Mouse (Mus musculus) MEL (cell line): Measurements from ENCODE around the gene Cerk. TPM values are rescaled to one million over a fixed set of nuclear protein-coding genes. Genes with fewer than 3 reads are reported as not detected.

ENCODE experiments used
- DNase-seq: peaks from one replicate; pipeline ENCODE4 v3.0.0; 2011; ENCODE audit warnings: low read depth, low spot score
- H3K27ac ChIP-seq: 2 replicates; pipeline ENCODE4 v1.5.1; 2012; ENCODE audit warnings: low read depth, mild to moderate bottlenecking, control low read depth, low read length, moderate library complexity; ENCODE audit not compliant: control insufficient read depth
- H3K27me3 ChIP-seq, 2 experiments: fragments of 150-350 bp in 1 of 2; sonication (generic) in 1 of 2; 2 replicates each; pipeline ENCODE4 v1.6.1; 2012; ENCODE audit warnings: low read length in 2 of 2, mild to moderate bottlenecking in 2 of 2, improper control_type of control experiment in 1 of 2, moderate library complexity in 1 of 2; ENCODE audit not compliant: insufficient read depth in 2 of 2, control insufficient read depth in 1 of 2
- H3K36me3 ChIP-seq, 2 experiments: 2 replicates each; pipeline ENCODE4 v1.6.1; 2012 to 2014; ENCODE audit warnings: low read length in 2 of 2, improper control_type of control experiment in 1 of 2, inconsistent platforms in 1 of 2, mild to moderate bottlenecking in 1 of 2; ENCODE audit not compliant: insufficient read depth in 2 of 2, control insufficient read depth in 1 of 2
- H3K4me1 ChIP-seq, 2 experiments: fragments of 150-350 bp in 1 of 2; sonication (generic) in 1 of 2; 2 replicates each; pipeline ENCODE4 v1.6.1; 2012; ENCODE audit warnings: low read length in 2 of 2, improper control_type of control experiment in 1 of 2, mild to moderate bottlenecking in 1 of 2; ENCODE audit not compliant: insufficient read depth in 2 of 2, control insufficient read depth in 1 of 2
- H3K4me3 ChIP-seq, 2 experiments: fragments of 150-350 bp in 1 of 2; sonication (generic) in 1 of 2; 2 replicates each; pipeline ENCODE4 v1.5.1; 2012; ENCODE audit warnings: low read depth in 2 of 2, low read length in 2 of 2, mild to moderate bottlenecking in 2 of 2, moderate library complexity in 2 of 2, control low read depth in 1 of 2, improper control_type of control experiment in 1 of 2; ENCODE audit not compliant: control insufficient read depth in 1 of 2, insufficient read depth in 1 of 2
- H3K79me2 ChIP-seq: 2 replicates; pipeline ENCODE4 v1.6.1; 2012; ENCODE audit warnings: mild to moderate bottlenecking, low read length, moderate library complexity; ENCODE audit not compliant: control insufficient read depth, poor library complexity, insufficient read depth
- H3K9ac ChIP-seq: 2 replicates; pipeline ENCODE4 v1.6.1; 2012; ENCODE audit warnings: low read depth, mild to moderate bottlenecking, control low read depth, low read length, moderate library complexity; ENCODE audit not compliant: control insufficient read depth, poor library complexity, severe bottlenecking
- H3K9me3 ChIP-seq: fragments of 150-350 bp; sonication (generic); replicated peaks from 2 replicates; pipeline ENCODE4 v1.6.1; 2012; ENCODE audit warnings: mild to moderate bottlenecking, low read length, improper control_type of control experiment, moderate library complexity; ENCODE audit not compliant: insufficient read depth
- CHD1 ChIP-seq: IDR thresholded peaks from 2 replicates; pipeline ENCODE4 v1.6.1; 2012; ENCODE audit warnings: low read depth, mild to moderate bottlenecking, inconsistent platforms, low read length, improper control_type of control experiment
- CTCF ChIP-seq, 3 experiments: IDR thresholded peaks in 2 of 3; conservative IDR thresholded peaks in 1 of 3; 2 replicates each; pipeline ENCODE4 v1.5.1; 2011 to 2012; ENCODE audit warnings: low read length in 3 of 3, low read depth in 2 of 3, mild to moderate bottlenecking in 2 of 3, improper control_type of control experiment in 1 of 3, inconsistent platforms in 1 of 3, mixed read lengths in 1 of 3, moderate library complexity in 1 of 3; ENCODE audit not compliant: control insufficient read depth in 1 of 3, insufficient read depth in 1 of 3, poor library complexity in 1 of 3, severe bottlenecking in 1 of 3
- GATA1 ChIP-seq: IDR thresholded peaks from 2 replicates; pipeline ENCODE4 v1.6.1; 2011; ENCODE audit warnings: low read depth, low read length, improper control_type of control experiment
- KAT2A ChIP-seq: conservative IDR thresholded peaks from 2 replicates; pipeline ENCODE4 v1.6.1; 2012; ENCODE audit warnings: low read depth, low read length, improper control_type of control experiment, inconsistent platforms
- MAX ChIP-seq: IDR thresholded peaks from 2 replicates; pipeline ENCODE4 v1.6.1; 2011; ENCODE audit warnings: low read length, improper control_type of control experiment
- MEF2A ChIP-seq: IDR thresholded peaks from 2 replicates; pipeline ENCODE4 v1.6.1; 2014; ENCODE audit warnings: low read depth, mild to moderate bottlenecking, inconsistent platforms, low read length, improper control_type of control experiment; ENCODE audit not compliant: poor library complexity, insufficient replicate concordance, severe bottlenecking; ENCODE audit errors: extremely low read depth
- MXI1 ChIP-seq: IDR thresholded peaks from 2 replicates; pipeline ENCODE4 v1.6.1; 2011; ENCODE audit warnings: mild to moderate bottlenecking, low read depth, low read length, improper control_type of control experiment
- RCOR1 ChIP-seq: IDR thresholded peaks from 2 replicates; pipeline ENCODE4 v1.6.1; 2012; ENCODE audit warnings: low read depth, mild to moderate bottlenecking, inconsistent platforms, low read length, improper control_type of control experiment
- SMC3 ChIP-seq: IDR thresholded peaks from 2 replicates; pipeline ENCODE4 v1.6.1; 2011; ENCODE audit warnings: low read depth, low read length, improper control_type of control experiment
- TAL1 ChIP-seq: IDR thresholded peaks from 2 replicates; pipeline ENCODE4 v1.6.1; 2012; ENCODE audit warnings: mild to moderate bottlenecking, inconsistent platforms, low read length, moderate library complexity, mixed read lengths
- TBP ChIP-seq: IDR thresholded peaks from 2 replicates; pipeline ENCODE4 v1.8.0; 2011; ENCODE audit warnings: low read depth, low read length, improper control_type of control experiment
- UBTF ChIP-seq: IDR thresholded peaks from 2 replicates; pipeline ENCODE4 v1.6.1; 2012; ENCODE audit warnings: low read depth, mild to moderate bottlenecking, inconsistent platforms, low read length, improper control_type of control experiment, moderate library complexity, borderline replicate concordance; ENCODE audit not compliant: insufficient read depth
- USF1 ChIP-seq: IDR thresholded peaks from 2 replicates; pipeline ENCODE4 v1.6.1; 2014; ENCODE audit warnings: low read depth, mild to moderate bottlenecking, inconsistent platforms, low read length, improper control_type of control experiment, moderate library complexity
- USF2 ChIP-seq, 2 experiments: IDR thresholded peaks; 2 replicates each; pipeline ENCODE4 v1.6.1; 2011 to 2012; ENCODE audit warnings: improper control_type of control experiment in 2 of 2, low read length in 2 of 2, borderline replicate concordance in 1 of 2, inconsistent platforms in 1 of 2, low read depth in 1 of 2, mild to moderate bottlenecking in 1 of 2; ENCODE audit not compliant: insufficient read depth in 1 of 2
- ZKSCAN1 ChIP-seq: IDR thresholded peaks from 2 replicates; pipeline ENCODE4 v1.6.1; 2012; ENCODE audit warnings: low read depth, mild to moderate bottlenecking, inconsistent platforms, low read length, improper control_type of control experiment, moderate library complexity
- polyA plus RNA-seq, 2 experiments: library from polyadenylated mRNA; stranded (reverse) in 1 of 2; unstranded in 1 of 2; fragments of >175 nt in 1 of 2; fragments of >200 nt in 1 of 2; gene quantifications; 2 replicates each; pipeline versions ENCODE4 v1.2.1 to v1.2.4; 2012; ENCODE audit warnings: low replicate concordance in 2 of 2, low read depth in 1 of 2; ENCODE audit not compliant: insufficient read length in 2 of 2, insufficient read depth in 1 of 2, missing spikeins in 1 of 2
- total RNA-seq: library from RNA; depleted of rRNA; stranded (reverse); fragments of 300-350 nt; gene quantifications from 2 replicates; pipeline ENCODE4 v1.2.3, GENCODE M21; 2012

Gene Cerk
- total and polyA plus RNA-seq, 3 experiments, result 4.1 to 9.5 TPM; not detected in 1

GRCm38 (mm10) chr15:86228186-86228585 lies 42.2 kb upstream of the Cerk start:
- Histone ChIP-seq H3K4me1 (peaks cover 4 to 9% of the 10 kb centered on the region in 2 experiments), H3K36me3 (no peaks in the 10 kb centered on the region; a peak in 1 of 4 replicates), H3K27me3 (no peaks in the 10 kb centered on the region)

GRCm38 (mm10) chr15:86226968-86227367 lies 41.0 kb upstream of the Cerk start:
- H3K79me2 ChIP-seq, result no peaks in the 10 kb centered on the region
- H3K27ac ChIP-seq, result no peak overlapping the region
- no peak for DNase-seq
- H3K36me3 ChIP-seq, result no peaks in the 10 kb centered on the region; a peak in 1 of 4 replicates
- peaks cover 4 to 9% of the 10 kb centered on the region in 2 experiments for H3K4me1 ChIP-seq
- no peaks in the 10 kb centered on the region for H3K9me3 ChIP-seq
- no peak overlapping the region for H3K4me3 ChIP-seq
- TF ChIP-seq TAL1 (no peak), USF1 (no peak), MXI1 (no peak), ZKSCAN1 (no peak), CHD1 (no peak), KAT2A (no peak), MAX (no peak), SMC3 (no peak), RCOR1 (no peak), GATA1 (no peak)
- no peaks in the 10 kb centered on the region for H3K27me3 ChIP-seq
- H3K9ac ChIP-seq, result no peak overlapping the region

More at GRCm38 (mm10) chr15:86228186-86228585, 42.2 kb upstream of the Cerk start:
- no peak overlapping the region for H3K27ac ChIP-seq
- no peak overlapping the region for H3K4me3 ChIP-seq
- H3K9ac ChIP-seq, result no peak overlapping the region
- TF ChIP-seq SMC3, result peak; percentile 38
- peak; percentile 16 to 50 (median 37); a peak in 5 of 6 replicates for TF ChIP-seq CTCF (IDR thresholded peaks at IDR 0.05 in 2 of 3, conservative IDR thresholded peaks at IDR 0.05 in 1 of 3; ENCODE audit: control insufficient read depth in 1 of 3, insufficient read depth in 1 of 3, low read depth in 2 of 3, low read length in 3 of 3, poor library complexity in 1 of 3, severe bottlenecking in 1 of 3)
- no peak for TF ChIP-seq MXI1
- no peak for TF ChIP-seq MEF2A
- H3K79me2 ChIP-seq, result no peaks in the 10 kb centered on the region
- H3K9me3 ChIP-seq, result no peaks in the 10 kb centered on the region
- peak; percentile 49 for DNase-seq

- Histone ChIP-seq H3K4me1 (peaks cover 4 to 9% of the 10 kb centered on the region in 2 experiments), H3K36me3 (no peaks in the 10 kb centered on the region; a peak in 1 of 4 replicates), H3K9ac (no peak overlapping the region), H3K27ac (no peak overlapping the region), H3K79me2 (no peaks in the 10 kb centered on the region), H3K9me3 (no peaks in the 10 kb centered on the region), H3K4me3 (no peak overlapping the region), H3K27me3 (no peaks in the 10 kb centered on the region)
- no peak for DNase-seq
- TF ChIP-seq CTCF (IDR thresholded peaks at IDR 0.05 in 2 of 3, conservative IDR thresholded peaks at IDR 0.05 in 1 of 3; ENCODE audit: control insufficient read depth in 1 of 3, insufficient read depth in 1 of 3, low read depth in 2 of 3, low read length in 3 of 3, poor library complexity in 1 of 3, severe bottlenecking in 1 of 3), result no peak
- no peak for TF ChIP-seq TBP
- TF ChIP-seq UBTF, result no peak
- no peak for TF ChIP-seq MEF2A
- TF ChIP-seq USF2 (IDR thresholded peaks at IDR 0.05; ENCODE audit: borderline replicate concordance in 1 of 2, insufficient read depth in 1 of 2, low read depth in 1 of 2, low read length in 2 of 2), result no peak
Measured at GRCm38 (mm10) chr15:86226221-86226620, 40.3 kb upstream of the Cerk start.
